Mouse (Mus musculus) kidney, adult 2 months (tissue): ENCODE measurements at regions not wholly inside any gene's neighbourhood (a gene's known extent, or its start where the extent isn't known, plus 50 kb on each side); places are given as distances from the start of the nearest gene placed in this dataset.

ENCODE experiments used
- CTCF ChIP-seq: fragments of 200-500 bp; conservative IDR thresholded peaks from 2 replicates; pipeline ENCODE4 v1.5.1; 2011; ENCODE audit warnings: low read depth, mild to moderate bottlenecking, control low read depth, low read length, moderate library complexity, mixed read lengths; ENCODE audit not compliant: insufficient read depth, insufficient read length
- POLR2A ChIP-seq: fragments of 200-500 bp; IDR thresholded peaks from one replicate; pipeline ENCODE4 v1.6.1; 2011; ENCODE audit warnings: low read depth, low read length, control low read depth

GRCm38 (mm10) chr9:84278731-84279130, 353.8 kb downstream of the Bckdhb start:
- TF ChIP-seq CTCF, result no peak
- no peak for TF ChIP-seq POLR2A
